Mouse (Mus musculus): ENCODE measurements at regions not wholly inside any gene's neighbourhood (a gene's known extent, or its start where the extent isn't known, plus 50 kb on each side); places are given as distances from the start of the nearest gene placed in this dataset.

DNA sequence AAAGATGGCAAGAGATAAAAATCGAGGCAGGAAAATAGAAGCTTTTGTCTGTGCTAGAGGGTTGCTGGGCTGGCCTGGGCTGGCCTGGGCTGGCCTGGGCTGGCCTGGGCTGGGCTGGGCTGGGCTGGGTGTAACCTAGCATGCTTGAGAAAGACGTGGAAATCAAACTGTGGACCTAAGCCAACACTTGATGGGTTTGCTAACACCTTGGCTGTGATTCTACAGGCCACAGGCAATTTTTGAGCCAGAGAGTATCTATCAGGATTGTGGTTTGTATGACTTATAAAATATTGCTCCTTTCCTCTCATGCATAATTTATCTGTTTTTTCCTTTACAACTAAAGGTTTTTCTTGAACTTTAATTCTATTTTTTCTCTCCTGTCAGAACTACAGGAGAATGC lies 417.3 kb upstream of the Ccnh start:
- DNase-seq: no peak

DNA sequence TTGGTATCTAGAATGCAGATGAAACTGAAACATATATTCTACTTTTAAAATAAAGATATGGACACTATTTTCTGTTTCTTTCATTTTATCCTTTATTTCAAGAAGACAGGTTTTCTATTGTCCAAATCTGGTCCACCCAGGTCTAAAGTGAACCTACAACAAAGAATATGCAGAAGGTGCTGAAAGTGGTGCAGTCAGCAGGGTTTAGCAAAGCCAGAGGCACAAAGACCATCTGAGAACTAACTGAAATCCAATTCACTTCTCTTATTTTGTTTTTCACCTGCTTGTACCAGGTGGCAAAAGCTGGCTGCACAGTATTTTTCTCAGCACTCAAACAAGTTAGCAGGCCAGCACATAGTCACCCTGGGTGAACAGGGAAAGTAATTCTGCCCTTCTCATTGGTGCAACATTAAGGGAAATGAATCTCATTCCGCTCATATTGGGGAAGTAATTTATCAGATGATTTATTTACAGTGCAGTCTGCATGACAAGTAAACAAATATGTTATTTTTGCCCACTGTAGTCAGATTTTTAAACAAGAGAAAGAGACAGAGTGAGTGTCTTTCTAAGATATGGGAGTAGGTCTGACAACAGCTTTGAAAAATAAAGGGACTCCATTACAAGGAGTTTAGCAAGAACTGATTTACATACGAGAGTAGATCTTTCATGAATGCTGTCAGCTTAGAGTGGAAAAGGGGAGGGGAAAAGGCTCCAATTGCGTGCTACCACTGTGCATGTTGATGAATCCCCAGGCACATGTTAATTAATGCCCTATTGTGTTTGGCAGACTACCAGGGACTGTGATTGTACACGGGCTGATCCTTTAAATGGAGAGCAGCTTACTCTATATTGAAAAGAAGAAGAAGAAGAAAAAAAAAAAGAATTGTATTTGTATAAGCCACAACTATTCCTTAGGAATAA lies 405.9 kb upstream of the Ccnh start:
- no peak for DNase-seq

DNA sequence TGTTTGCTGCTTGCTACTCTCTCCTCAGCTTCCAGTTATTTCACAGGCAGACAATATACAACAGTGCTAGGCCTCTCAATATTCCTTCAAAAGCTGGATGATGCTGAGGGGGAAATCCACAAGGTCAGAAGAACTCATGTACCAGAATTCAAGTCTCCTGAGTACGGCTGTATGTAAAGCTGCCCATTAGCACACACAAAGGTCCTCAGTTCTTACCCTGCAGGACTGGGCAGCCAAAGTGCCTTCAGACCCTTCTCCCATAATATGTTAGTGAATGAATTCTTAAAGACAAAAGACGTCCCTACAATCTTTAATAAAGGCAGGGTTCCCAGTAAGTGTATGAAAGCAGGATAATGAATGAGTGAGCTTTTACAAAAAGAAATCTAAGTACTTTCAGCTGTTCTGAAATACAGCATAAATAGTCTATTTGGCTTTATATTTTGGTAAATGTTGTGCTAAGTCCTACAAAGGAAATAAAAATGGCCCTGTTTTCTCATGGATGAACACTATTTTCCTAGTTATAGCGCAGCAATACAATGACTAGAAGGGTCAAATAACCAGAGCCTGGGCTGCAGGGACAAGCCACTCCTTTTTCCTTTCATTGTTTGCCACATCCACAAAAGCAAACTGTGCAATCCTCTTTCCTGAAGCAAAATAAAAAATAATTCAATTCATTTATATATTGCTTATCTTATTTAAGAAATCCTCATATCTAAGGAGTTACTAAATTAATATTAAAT lies 384.8 kb upstream of the Ccnh start:
- no peak for DNase-seq

- no peak for DNase-seq
Measured at GRCm38 (mm10) chr13:84805190-84805589, 384.0 kb upstream of the Ccnh start.

DNA sequence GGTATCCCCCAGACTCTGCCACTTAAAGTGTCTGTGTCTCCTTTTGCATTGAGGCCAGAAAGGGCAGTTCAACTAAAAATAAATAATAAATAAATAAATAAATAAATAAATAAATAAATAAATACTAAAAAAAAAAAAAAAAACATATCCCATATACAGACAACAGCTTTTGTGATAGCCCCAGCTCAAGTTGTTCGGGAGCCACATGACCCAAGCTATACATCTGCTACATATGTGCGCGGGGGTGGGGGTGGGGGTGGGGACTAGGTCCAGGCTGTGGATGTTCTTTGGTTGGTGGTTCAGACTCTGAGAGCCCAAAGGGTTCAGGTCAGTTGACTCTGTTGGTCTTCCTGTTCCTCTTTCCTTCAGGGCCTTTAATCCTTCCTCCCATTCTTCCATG lies 379.6 kb upstream of the Ccnh start:
- DNase-seq: no peak
